Mouse (Mus musculus) kidney, adult 2 months (tissue): Measurements from ENCODE around the gene Arih2.

ENCODE experiments used
- CTCF ChIP-seq: fragments of 200-500 bp; conservative IDR thresholded peaks from 2 replicates; pipeline ENCODE4 v1.5.1; 2011; ENCODE audit warnings: low read depth, mild to moderate bottlenecking, control low read depth, low read length, moderate library complexity, mixed read lengths; ENCODE audit not compliant: insufficient read depth, insufficient read length
- POLR2A ChIP-seq: fragments of 200-500 bp; IDR thresholded peaks from one replicate; pipeline ENCODE4 v1.6.1; 2011; ENCODE audit warnings: low read depth, low read length, control low read depth

DNA sequence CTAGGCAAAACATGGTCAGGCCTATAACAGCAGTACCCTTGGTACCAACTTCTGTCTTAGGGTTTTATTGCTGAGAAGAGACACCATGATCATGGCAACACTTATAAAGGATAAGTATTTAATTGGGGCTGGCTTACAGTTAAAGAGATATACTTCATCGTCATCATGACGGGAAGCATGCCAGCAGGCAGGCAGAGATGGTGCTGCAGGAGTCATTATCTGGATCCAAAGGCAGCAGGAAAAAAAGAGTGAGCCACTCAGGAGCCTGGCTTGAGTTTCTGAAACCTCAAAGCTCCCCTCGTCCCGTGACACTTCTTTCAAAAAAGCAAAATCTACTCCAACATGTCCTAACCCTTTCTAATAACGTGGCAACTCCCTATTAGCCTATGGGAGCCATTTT is 16.8 kb downstream of the Arih2 start:
- TF ChIP-seq POLR2A = no peak
- no peak for TF ChIP-seq CTCF
